Mouse (Mus musculus): ENCODE measurements at regions not wholly inside any gene's neighbourhood (a gene's known extent, or its start where the extent isn't known, plus 50 kb on each side); places are given as distances from the start of the nearest gene placed in this dataset.

DNA sequence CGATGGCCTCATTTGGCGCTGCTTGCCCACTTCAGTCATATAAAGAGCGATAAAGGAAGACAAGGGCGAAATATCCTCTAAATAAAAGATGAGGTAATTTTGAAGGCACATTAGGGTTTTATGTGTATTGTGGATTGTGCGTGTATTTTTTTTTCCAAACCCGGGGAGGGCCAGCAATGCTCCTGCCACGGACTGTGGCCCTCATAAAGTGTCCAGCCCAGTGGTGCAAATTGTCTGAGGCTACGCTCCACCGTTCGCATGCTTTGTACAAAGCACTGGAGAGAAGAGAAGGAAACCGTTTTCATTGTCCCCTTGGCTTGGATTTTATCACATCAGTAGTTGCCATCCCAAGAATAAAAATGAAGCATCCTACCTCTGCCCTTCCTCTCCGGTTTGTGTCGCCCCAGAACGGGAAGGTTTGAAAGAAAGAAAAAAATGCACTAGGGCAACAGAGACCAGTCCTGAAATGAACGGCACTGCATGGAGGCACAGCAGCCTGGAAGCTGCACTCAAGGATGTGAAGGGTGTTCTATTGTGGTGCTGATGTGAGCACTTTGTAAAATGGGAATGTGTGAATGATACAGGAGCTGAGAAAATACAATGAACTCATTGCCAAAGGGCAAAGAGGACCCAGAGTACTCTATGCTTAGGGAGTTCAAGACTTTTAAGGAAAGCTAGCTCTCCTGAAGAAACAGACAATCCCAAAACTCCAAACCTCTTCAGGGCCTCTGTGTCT lies 1004.7 kb upstream of the A1bg start:
- no peak for DNase-seq (ENCODE audit: low read depth, low spot score)

GRCm38 (mm10) chr15:61920041-61920440 lies 997.2 kb upstream of the A1bg start:
- no peak for DNase-seq (ENCODE audit: low read depth, low spot score)
- H3K36me3 ChIP-seq (ENCODE audit: control insufficient read depth, insufficient read depth, low read length, poor library complexity, severe bottlenecking) = no peaks in the 10 kb centered on the region
- H3K27me3 ChIP-seq (ENCODE audit: control insufficient read depth, insufficient read depth, low read length, poor library complexity, severe bottlenecking) = no peaks in the 10 kb centered on the region

More for the DNA sequence above, 1004.7 kb upstream of the A1bg start:
- H3K36me3 ChIP-seq (ENCODE audit: control insufficient read depth, insufficient read depth, low read length, poor library complexity, severe bottlenecking) = no peaks in the 10 kb centered on the region
- H3K27me3 ChIP-seq (ENCODE audit: control insufficient read depth, insufficient read depth, low read length, poor library complexity, severe bottlenecking) = no peaks in the 10 kb centered on the region

GRCm38 (mm10) chr15:61913546-61914160 lies 990.8 kb upstream of the A1bg start:
- H3K27me3 ChIP-seq (ENCODE audit: control insufficient read depth, insufficient read depth, low read length, poor library complexity, severe bottlenecking) = no peaks in the 10 kb centered on the region
- no peak for DNase-seq (ENCODE audit: low read depth, low spot score)
- H3K36me3 ChIP-seq (ENCODE audit: control insufficient read depth, insufficient read depth, low read length, poor library complexity, severe bottlenecking) = no peaks in the 10 kb centered on the region

- no peaks in the 10 kb centered on the region for H3K27me3 ChIP-seq (ENCODE audit: control insufficient read depth, insufficient read depth, low read length, poor library complexity, severe bottlenecking)
Observed at GRCm38 (mm10) chr15:61905165-61905845, 982.5 kb upstream of the A1bg start.

DNA sequence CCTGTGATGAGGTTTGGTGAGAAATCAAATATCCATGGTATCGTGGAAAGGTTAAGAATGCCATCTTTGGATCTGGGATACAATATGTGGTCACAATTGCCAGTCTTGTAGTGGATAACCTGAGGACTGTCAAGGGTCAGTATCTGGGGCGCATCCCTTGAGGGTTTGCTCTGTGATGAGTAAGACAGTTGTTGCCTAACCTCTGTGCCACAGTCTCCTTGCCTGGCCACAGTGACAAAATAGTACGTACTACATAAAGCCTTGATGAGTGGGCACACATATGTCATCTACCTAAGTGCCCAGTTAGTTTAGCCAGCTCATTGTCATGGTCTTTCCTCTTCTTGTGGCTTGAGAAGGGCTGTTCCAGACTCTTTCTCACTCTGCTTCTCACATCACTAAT lies 977.0 kb upstream of the A1bg start:
- no peaks in the 10 kb centered on the region for H3K27me3 ChIP-seq (ENCODE audit: control insufficient read depth, insufficient read depth, low read length, poor library complexity, severe bottlenecking)
- no peak for DNase-seq (ENCODE audit: low read depth, low spot score)
- no peaks in the 10 kb centered on the region for H3K36me3 ChIP-seq (ENCODE audit: control insufficient read depth, insufficient read depth, low read length, poor library complexity, severe bottlenecking)

More at GRCm38 (mm10) chr15:61905165-61905845, 982.5 kb upstream of the A1bg start:
- DNase-seq (ENCODE audit: low read depth, low spot score) = no peak
- H3K36me3 ChIP-seq (ENCODE audit: control insufficient read depth, insufficient read depth, low read length, poor library complexity, severe bottlenecking) = no peaks in the 10 kb centered on the region

GRCm38 (mm10) chr15:61897566-61897965 lies 974.8 kb upstream of the A1bg start:
- DNase-seq (ENCODE audit: low read depth, low spot score) = no peak
- H3K36me3 ChIP-seq (ENCODE audit: control insufficient read depth, insufficient read depth, low read length, poor library complexity, severe bottlenecking) = no peaks in the 10 kb centered on the region
- H3K27me3 ChIP-seq (ENCODE audit: control insufficient read depth, insufficient read depth, low read length, poor library complexity, severe bottlenecking) = no peaks in the 10 kb centered on the region

GRCm38 (mm10) chr15:61890330-61890729 lies 967.5 kb upstream of the A1bg start:
- Histone ChIP-seq H3K27me3 (ENCODE audit: control insufficient read depth, insufficient read depth, low read length, poor library complexity, severe bottlenecking) (no peaks in the 10 kb centered on the region), H3K36me3 (ENCODE audit: control insufficient read depth, insufficient read depth, low read length, poor library complexity, severe bottlenecking) (no peaks in the 10 kb centered on the region)
- no peak for DNase-seq (ENCODE audit: low read depth, low spot score)

GRCm38 (mm10) chr15:61888569-61889326 lies 965.9 kb upstream of the A1bg start:
- Histone ChIP-seq H3K36me3 (ENCODE audit: control insufficient read depth, insufficient read depth, low read length, poor library complexity, severe bottlenecking) (no peaks in the 10 kb centered on the region), H3K27me3 (ENCODE audit: control insufficient read depth, insufficient read depth, low read length, poor library complexity, severe bottlenecking) (no peaks in the 10 kb centered on the region)
- DNase-seq (ENCODE audit: low read depth, low spot score) = no peak

GRCm38 (mm10) chr15:61879408-61879807 lies 956.6 kb upstream of the A1bg start:
- no peaks in the 10 kb centered on the region for H3K27me3 ChIP-seq (ENCODE audit: control insufficient read depth, insufficient read depth, low read length, poor library complexity, severe bottlenecking)
- no peak for DNase-seq (ENCODE audit: low read depth, low spot score)
- H3K36me3 ChIP-seq (ENCODE audit: control insufficient read depth, insufficient read depth, low read length, poor library complexity, severe bottlenecking) = no peaks in the 10 kb centered on the region

- H3K36me3 ChIP-seq (ENCODE audit: control insufficient read depth, insufficient read depth, low read length, poor library complexity, severe bottlenecking) = no peaks in the 10 kb centered on the region
- no peak for DNase-seq (ENCODE audit: low read depth, low spot score)
- H3K27me3 ChIP-seq (ENCODE audit: control insufficient read depth, insufficient read depth, low read length, poor library complexity, severe bottlenecking) = no peaks in the 10 kb centered on the region
Observed at GRCm38 (mm10) chr15:61873047-61873446, 950.2 kb upstream of the A1bg start.

DNA sequence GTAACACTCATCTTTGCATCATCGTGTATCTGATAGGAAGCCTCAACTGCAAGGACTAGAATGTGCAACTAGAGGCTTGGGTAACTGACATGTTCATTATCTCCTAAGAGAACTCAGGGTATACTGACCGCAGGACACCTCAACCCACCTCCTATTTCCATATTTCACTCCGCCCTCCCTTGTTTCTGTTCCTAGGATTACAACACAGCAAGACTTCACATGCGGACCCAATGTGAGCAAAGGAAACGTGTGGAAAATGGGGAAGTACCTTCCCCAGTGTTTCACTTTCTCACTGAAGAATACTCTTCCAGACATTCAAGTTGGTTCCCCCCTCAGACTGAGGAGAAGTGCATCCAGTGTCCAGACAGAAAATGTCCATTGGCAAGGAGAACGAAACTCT lies 937.9 kb upstream of the A1bg start:
- no peaks in the 10 kb centered on the region for H3K27me3 ChIP-seq (ENCODE audit: control insufficient read depth, insufficient read depth, low read length, poor library complexity, severe bottlenecking)
- no peak for DNase-seq (ENCODE audit: low read depth, low spot score)
- H3K36me3 ChIP-seq (ENCODE audit: control insufficient read depth, insufficient read depth, low read length, poor library complexity, severe bottlenecking) = no peaks in the 10 kb centered on the region

DNA sequence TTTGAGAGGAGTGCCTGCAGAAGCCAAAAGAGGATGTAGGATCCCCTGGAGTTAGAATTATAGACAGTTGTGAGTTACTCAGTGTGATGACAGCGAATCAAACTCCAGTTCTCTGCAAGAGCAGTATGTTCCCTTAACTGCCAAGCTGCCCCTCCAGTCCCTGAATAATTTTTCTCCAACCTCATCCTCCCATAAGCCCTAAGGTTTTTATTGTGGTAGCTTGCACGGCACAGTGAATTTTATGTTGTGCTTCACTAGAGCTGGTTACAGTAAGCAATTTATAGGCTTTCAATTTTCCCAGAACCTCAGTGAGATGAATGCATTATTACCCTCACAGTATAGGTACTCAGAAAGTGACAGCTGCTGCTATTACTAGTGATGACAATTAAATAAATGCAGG lies 933.1 kb upstream of the A1bg start:
- Histone ChIP-seq H3K27me3 (ENCODE audit: control insufficient read depth, insufficient read depth, low read length, poor library complexity, severe bottlenecking) (no peaks in the 10 kb centered on the region), H3K36me3 (ENCODE audit: control insufficient read depth, insufficient read depth, low read length, poor library complexity, severe bottlenecking) (no peaks in the 10 kb centered on the region)
- DNase-seq (ENCODE audit: low read depth, low spot score) = no peak

DNA sequence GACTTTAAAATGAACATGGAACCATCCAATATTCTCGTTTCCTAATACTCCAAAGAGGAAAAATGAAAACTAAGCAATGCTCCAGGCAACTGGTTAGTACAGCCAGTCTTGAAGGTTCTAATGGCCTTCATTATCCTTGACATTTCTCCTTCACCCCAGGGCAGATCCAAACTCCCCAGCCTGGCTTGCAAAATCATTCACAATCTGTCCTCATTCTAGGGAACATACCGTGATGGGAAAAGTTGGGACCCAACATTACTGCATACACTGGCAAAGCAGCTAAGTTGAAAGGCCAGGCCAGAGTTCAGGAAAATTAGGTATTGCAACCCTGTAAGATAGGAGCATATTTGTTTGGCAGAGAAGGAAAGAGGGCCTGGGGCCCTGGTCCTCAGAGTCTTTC lies 889.9 kb upstream of the A1bg start:
- Histone ChIP-seq H3K36me3 (ENCODE audit: control insufficient read depth, insufficient read depth, low read length, poor library complexity, severe bottlenecking) (no peaks in the 10 kb centered on the region), H3K27me3 (ENCODE audit: control insufficient read depth, insufficient read depth, low read length, poor library complexity, severe bottlenecking) (no peaks in the 10 kb centered on the region)
- DNase-seq (ENCODE audit: low read depth, low spot score) = no peak

GRCm38 (mm10) chr15:61805379-61805778 lies 882.6 kb upstream of the A1bg start:
- Histone ChIP-seq H3K36me3 (ENCODE audit: control insufficient read depth, insufficient read depth, low read length, poor library complexity, severe bottlenecking) (no peaks in the 10 kb centered on the region), H3K27me3 (ENCODE audit: control insufficient read depth, insufficient read depth, low read length, poor library complexity, severe bottlenecking) (no peaks in the 10 kb centered on the region)
- DNase-seq (ENCODE audit: low read depth, low spot score) = no peak

GRCm38 (mm10) chr15:61800155-61800554 lies 877.3 kb upstream of the A1bg start:
- DNase-seq (ENCODE audit: low read depth, low spot score) = no peak
- Histone ChIP-seq H3K36me3 (ENCODE audit: control insufficient read depth, insufficient read depth, low read length, poor library complexity, severe bottlenecking) (no peaks in the 10 kb centered on the region), H3K27me3 (ENCODE audit: control insufficient read depth, insufficient read depth, low read length, poor library complexity, severe bottlenecking) (no peaks in the 10 kb centered on the region)

All from splenic B cell, adult 2 months (primary cell).